Mouse (Mus musculus) midbrain, embryonic 14.5 days (tissue): ENCODE data around the gene Pfas. TPM values are rescaled to one million over a fixed set of nuclear protein-coding genes. Genes with fewer than 3 reads are reported as not detected.
"Not testable (repeated sequence)": the region's sequence is repeated elsewhere in the genome, so short reads cannot be mapped to it uniquely, and the experiment has no call there.

Experiments used
- ATAC-seq: fragments of 200-750 bp; cut with Nextera tagmentation; 2 replicates; pipeline ENCODE4 v1.8.0; 2017; ENCODE audit warnings: moderate number of reproducible peaks, moderate library complexity; ENCODE audit not compliant: low FRiP score, low TSS enrichment
- DNase-seq: peaks from one replicate; pipeline ENCODE4 v3.0.0-alpha.2; 2015
- H3K27ac ChIP-seq: fragments of 300-500 bp; sonication (generic); replicated peaks from 2 replicates; pipeline ENCODE4 v1.5.1; 2014; ENCODE audit warnings: mild to moderate bottlenecking, low read depth, low read length, moderate library complexity
- H3K27me3 ChIP-seq: fragments of 300-500 bp; sonication (generic); 2 replicates; pipeline ENCODE4 v1.6.1; 2014; ENCODE audit warnings: low read length, control low read depth, mixed read lengths; ENCODE audit not compliant: control insufficient read depth, insufficient read depth
- H3K36me3 ChIP-seq: fragments of 300-500 bp; sonication (generic); 2 replicates; pipeline ENCODE4 v1.6.1; 2014; ENCODE audit warnings: low read length, control low read depth; ENCODE audit not compliant: control insufficient read depth, insufficient read depth
- H3K4me1 ChIP-seq: fragments of 300-500 bp; sonication (generic); 2 replicates; pipeline ENCODE4 v1.6.1; 2014; ENCODE audit warnings: mild to moderate bottlenecking, antibody characterized with exemption, low read length, control low read depth; ENCODE audit not compliant: control insufficient read depth, insufficient read depth
- H3K4me2 ChIP-seq: fragments of 300-500 bp; sonication (generic); 2 replicates; pipeline ENCODE4 v1.6.1; 2014; ENCODE audit warnings: mild to moderate bottlenecking, low read length, moderate library complexity
- H3K4me3 ChIP-seq: fragments of 300-500 bp; sonication (generic); replicated peaks from 2 replicates; pipeline ENCODE4 v1.5.1; 2014; ENCODE audit warnings: low read depth, low read length
- H3K9ac ChIP-seq: fragments of 300-500 bp; sonication (generic); replicated peaks from 2 replicates; pipeline ENCODE4 v1.6.1; 2014; ENCODE audit warnings: mild to moderate bottlenecking, low read length, moderate library complexity
- H3K9me3 ChIP-seq: fragments of 300-500 bp; sonication (generic); 2 replicates; pipeline ENCODE4 v1.6.1; 2016; ENCODE audit warnings: low read length, control low read depth, mixed read lengths; ENCODE audit not compliant: control insufficient read depth
- WGBS: fragments of 180-500 bp; shearing (Covaris S2); extraction: QIAGEN DNeasy Blood & Tissue Kit; methylation state at CpG from one replicate; pipeline ENCODE4 v1.1.7; 2014; 5-methylcytosine and 5-hydroxymethylcytosine counted together
- polyA plus RNA-seq: library from polyadenylated mRNA; unstranded; fragments of >200 nt; fragmentation: Nextera tagmentation; extraction: Ambion mirVana; gene quantifications from 2 replicates; pipeline ENCODE4 v1.2.1, GENCODE M21; 2014

Gene Pfas
- polyA plus RNA-seq, 1 experiment from 2014 or later = 16.5 TPM

DNA sequence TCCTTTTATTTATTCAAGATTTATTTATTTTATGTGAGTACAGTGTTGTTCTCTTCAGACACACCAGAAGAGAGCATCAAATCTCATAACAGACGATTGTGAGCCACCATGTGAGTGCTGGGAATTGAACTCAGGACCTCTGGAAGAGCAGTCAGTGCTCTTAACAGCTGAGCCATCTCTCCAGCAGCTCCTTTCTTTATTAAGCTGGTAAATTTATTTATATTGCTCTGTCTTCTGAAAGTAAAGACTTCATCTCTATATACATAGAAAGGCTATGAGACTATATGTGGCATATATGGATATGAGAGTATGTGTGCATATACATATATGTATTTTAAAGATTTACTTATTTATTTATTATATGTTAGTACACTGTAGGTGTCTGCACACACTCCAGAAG is 1.2 kb upstream of the Pfas start:
- ATAC-seq (no peak), DNase-seq (no peak)
- Histone ChIP-seq H3K27ac (no peak overlapping the region), H3K36me3 (0 out of 2 replicates have a peak, but pooled peaks cover 2% of the 10 kb centered on the region), H3K4me1 (peaks cover 13% of the 10 kb centered on the region), H3K9me3 (no peaks in the 10 kb centered on the region), H3K27me3 (no peaks in the 10 kb centered on the region), H3K4me3 (no peak overlapping the region), H3K9ac (no peak overlapping the region), H3K4me2 (no peak overlapping the region)
- WGBS = 93% methylated on average over 1 of the region's 1 CpGs

DNA sequence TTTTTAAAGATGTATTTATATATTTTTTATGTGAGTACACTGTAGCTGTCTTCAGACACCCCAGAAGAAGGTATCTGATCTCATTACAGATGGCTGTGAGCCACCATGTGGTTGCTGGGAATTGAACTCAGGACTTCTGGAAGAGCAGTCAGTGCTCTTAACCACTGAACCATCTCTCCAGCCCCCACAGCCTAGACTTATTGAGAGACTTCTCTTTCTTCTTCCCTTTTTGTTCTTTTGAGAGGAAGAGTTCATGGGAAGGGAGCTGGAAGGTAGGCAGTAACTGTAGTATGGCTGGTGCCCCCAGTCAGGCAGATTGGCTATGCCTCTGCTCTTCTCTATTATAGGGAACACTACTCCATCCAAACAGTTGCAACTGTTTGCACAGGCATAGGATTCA is 1.7 kb downstream of the Pfas start:
- not testable (repeated sequence) for H3K27ac ChIP-seq, H3K4me2 ChIP-seq, H3K9me3 ChIP-seq, H3K4me3 ChIP-seq, H3K27me3 ChIP-seq, H3K9ac ChIP-seq, DNase-seq, ATAC-seq
- H3K36me3 ChIP-seq = peaks cover 19% of the 10 kb centered on the region
- H3K4me1 ChIP-seq = peaks cover 12% of the 10 kb centered on the region

DNA sequence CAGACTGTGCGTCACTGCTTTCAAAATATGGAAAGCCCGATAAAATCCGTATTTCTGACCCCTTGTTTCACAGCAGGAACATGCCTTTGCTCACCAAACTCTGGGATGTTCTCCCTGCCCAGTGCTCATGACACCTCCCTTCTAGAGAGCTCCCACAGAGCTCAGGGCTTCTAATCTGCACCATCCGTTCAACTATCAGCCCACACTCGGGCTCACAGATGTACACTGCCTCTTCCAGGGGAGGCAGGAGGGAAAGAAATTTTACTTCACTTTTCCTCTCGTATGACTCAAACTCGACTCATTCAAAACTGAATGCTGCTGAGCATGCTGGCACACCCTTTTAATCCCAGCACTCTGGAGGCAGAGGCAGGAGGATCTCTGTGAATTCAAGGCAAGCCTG is 3.1 kb downstream of the Pfas start:
- DNase-seq (no peak), ATAC-seq (no peak)
- H3K4me3 ChIP-seq = no peak overlapping the region
- 89% methylated on average over 7 of the region's 7 CpGs for WGBS
- no peak overlapping the region for H3K9ac ChIP-seq
- no peak overlapping the region for H3K4me2 ChIP-seq
- no peaks in the 10 kb centered on the region for H3K9me3 ChIP-seq
- no peak overlapping the region for H3K27ac ChIP-seq
- H3K36me3 ChIP-seq = peaks cover 33% of the 10 kb centered on the region
- H3K27me3 ChIP-seq = no peaks in the 10 kb centered on the region
- peaks cover 6% of the 10 kb centered on the region; the same call in 1 of the 2 replicates for H3K4me1 ChIP-seq

DNA sequence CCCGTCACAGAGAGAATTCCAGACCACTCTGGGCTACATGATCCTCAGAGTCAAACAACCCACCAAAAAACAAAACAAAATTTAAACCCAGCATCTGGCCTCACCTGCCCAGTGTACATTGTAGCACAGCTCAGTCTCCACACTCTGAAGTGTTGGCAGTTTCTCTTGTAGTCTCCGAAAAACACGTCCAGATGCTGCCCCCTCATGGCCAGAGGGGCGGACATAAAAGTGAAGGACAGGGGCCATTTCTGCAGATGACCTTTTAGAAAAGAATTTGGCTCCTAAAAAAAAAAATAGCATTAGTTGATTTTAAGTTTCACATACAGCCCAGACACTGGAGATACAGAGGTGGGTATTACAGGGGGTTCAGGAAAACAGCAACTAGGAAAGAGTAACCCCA is 4.7 kb downstream of the Pfas start:
- H3K9me3 ChIP-seq = no peaks in the 10 kb centered on the region
- H3K36me3 ChIP-seq = peaks cover 47% of the 10 kb centered on the region
- H3K4me2 ChIP-seq = no peak overlapping the region
- 67% methylated on average over 4 of the region's 4 CpGs for WGBS
- no peak overlapping the region for H3K27ac ChIP-seq
- no peak overlapping the region for H3K9ac ChIP-seq
- ATAC-seq = no peak
- H3K27me3 ChIP-seq = no peaks in the 10 kb centered on the region
- no peak overlapping the region for H3K4me3 ChIP-seq
- no peak for DNase-seq
- H3K4me1 ChIP-seq = peaks cover 6% of the 10 kb centered on the region; the same call in 1 of the 2 replicates

DNA sequence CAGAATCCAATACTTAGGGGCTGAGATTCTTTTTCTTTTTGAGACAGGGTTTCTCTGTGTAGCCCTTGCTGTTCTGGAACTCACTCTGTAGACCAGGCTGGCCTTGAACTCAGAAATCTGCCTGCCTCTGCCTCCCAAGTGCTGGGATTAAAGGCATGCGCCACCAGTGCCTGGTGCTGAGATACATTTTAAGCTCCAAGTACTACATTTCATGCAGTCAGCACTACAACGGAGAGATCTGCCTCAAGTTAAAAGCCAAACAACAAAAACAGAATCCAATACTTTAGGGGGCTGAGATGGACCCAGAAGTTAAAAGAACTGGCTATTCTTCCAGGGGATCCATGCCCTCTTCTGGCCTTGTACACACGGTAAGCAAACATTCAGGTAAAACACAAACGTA is 5.5 kb downstream of the Pfas start:
- not testable (repeated sequence) for H3K4me1 ChIP-seq, DNase-seq, H3K4me3 ChIP-seq, H3K4me2 ChIP-seq, H3K27ac ChIP-seq, H3K9ac ChIP-seq, H3K9me3 ChIP-seq, H3K27me3 ChIP-seq, ATAC-seq
- WGBS = 96% methylated on average over 4 of the region's 4 CpGs
- H3K36me3 ChIP-seq = peaks cover 55% of the 10 kb centered on the region

DNA sequence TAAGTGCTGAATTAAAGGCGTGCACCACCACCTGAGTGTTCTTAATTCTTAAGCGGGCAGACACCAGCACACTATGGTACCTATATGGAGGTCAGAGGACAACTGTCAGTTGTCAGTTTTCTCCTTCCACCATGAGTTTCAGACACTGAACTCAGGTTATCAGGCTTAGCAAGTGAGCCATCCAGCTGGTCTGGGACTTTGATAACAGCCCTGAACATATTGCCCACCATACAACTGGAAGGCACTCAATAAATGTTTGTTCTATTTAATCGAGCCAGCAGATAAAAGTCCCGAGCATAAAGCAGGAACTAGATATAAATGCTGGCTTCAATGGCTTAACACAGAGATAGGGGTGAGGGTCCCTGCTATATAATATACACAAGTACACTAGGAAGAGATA is 11.2 kb downstream of the Pfas start:
- H3K9ac ChIP-seq = no peak overlapping the region
- H3K4me3 ChIP-seq = no peak overlapping the region
- H3K9me3 ChIP-seq = no peaks in the 10 kb centered on the region
- H3K36me3 ChIP-seq = peaks cover 93% of the 10 kb centered on the region
- H3K4me1 ChIP-seq = no peaks in the 10 kb centered on the region
- WGBS = 96% methylated on average over 4 of the region's 4 CpGs
- H3K27me3 ChIP-seq = no peaks in the 10 kb centered on the region
- H3K27ac ChIP-seq = no peak overlapping the region
- no peak overlapping the region for H3K4me2 ChIP-seq
- DNase-seq (no peak), ATAC-seq (no peak)

DNA sequence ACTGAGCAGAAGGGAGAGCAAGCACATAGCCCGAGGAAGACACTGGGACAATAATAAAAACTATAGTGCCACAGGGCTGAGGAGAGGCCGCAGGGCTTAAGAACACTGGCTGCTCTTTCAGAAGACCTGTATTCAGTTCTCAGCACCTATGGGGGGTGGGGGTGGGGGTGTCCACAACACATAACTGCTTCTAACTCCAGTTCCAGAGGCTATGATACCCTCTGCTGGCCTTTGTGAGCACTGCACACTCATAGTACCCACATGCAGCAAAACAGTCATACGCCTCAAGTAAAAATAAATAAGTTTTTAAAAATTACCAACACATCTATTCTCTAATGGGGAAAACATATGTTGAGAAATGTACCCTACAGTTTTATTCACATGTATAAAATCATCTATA is 13.9 kb downstream of the Pfas start:
- peaks cover 94% of the 10 kb centered on the region for H3K36me3 ChIP-seq
- no peaks in the 10 kb centered on the region for H3K9me3 ChIP-seq
- H3K9ac ChIP-seq = no peak overlapping the region
- no peak overlapping the region for H3K4me3 ChIP-seq
- 100% methylated on average over 3 of the region's 3 CpGs for WGBS
- ATAC-seq (no peak), DNase-seq (no peak)
- no peaks in the 10 kb centered on the region for H3K4me1 ChIP-seq
- no peaks in the 10 kb centered on the region for H3K27me3 ChIP-seq
- H3K4me2 ChIP-seq = no peak overlapping the region
- H3K27ac ChIP-seq = no peak overlapping the region

DNA sequence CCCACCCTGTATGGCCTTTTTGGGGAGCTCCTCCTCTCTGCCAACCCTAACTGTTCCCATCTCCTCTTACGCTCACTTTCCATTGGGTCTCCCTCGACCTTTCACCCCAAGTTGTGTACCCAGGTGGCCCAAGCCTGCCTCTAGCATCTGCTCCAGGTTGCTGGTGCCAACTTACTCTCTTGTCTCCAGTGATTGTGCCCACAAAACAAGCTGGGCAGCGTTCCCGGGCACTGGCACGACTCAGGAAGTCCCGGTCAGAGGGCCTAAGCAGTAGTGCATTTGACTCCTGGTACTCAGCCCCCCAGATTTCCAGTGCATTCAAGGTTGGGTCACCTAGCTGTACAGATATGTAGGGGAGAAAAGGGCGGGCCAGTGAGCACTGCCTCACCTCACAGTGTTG is 15.1 kb downstream of the Pfas start:
- WGBS = 92% methylated on average over 7 of the region's 7 CpGs
- no peaks in the 10 kb centered on the region for H3K9me3 ChIP-seq
- DNase-seq = no peak
- no peak overlapping the region for H3K9ac ChIP-seq
- no peak for ATAC-seq
- no peaks in the 10 kb centered on the region for H3K4me1 ChIP-seq
- no peak overlapping the region for H3K4me3 ChIP-seq
- no peaks in the 10 kb centered on the region for H3K27me3 ChIP-seq
- no peak overlapping the region for H3K4me2 ChIP-seq
- H3K36me3 ChIP-seq = peaks cover 94% of the 10 kb centered on the region
- no peak overlapping the region for H3K27ac ChIP-seq

DNA sequence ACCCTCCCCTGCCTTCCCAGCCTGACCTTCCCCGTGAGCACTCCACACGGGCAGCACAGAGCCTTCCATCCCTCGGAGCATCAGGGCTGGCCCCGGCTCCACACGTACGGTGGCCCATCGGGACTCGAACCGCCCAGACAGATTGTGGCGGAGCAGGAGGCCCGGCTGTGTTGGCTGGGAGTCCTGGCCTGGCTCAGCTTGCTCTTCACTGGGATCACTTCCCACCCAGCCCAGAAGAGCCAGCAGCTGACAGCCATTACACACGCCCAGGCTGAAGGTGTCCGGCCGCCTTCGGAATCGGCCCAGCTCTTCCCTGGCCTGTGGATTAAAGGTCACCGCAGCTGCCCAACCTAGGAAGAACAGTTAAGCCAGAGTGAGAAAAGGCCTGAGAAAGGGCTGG is 19.9 kb downstream of the Pfas start:
- Histone ChIP-seq H3K27ac (no peak overlapping the region), H3K9ac (no peak overlapping the region), H3K27me3 (no peaks in the 10 kb centered on the region), H3K4me1 (no peaks in the 10 kb centered on the region), H3K36me3 (peaks cover 74% of the 10 kb centered on the region), H3K4me2 (no peak overlapping the region), H3K9me3 (no peaks in the 10 kb centered on the region), H3K4me3 (no peak overlapping the region)
- WGBS = 95% methylated on average over 17 of the region's 17 CpGs
- DNase-seq (no peak), ATAC-seq (no peak)
